Mouse (Mus musculus): Measurements from ENCODE around the gene Tekt4.

The Tekt4 gene

GRCm38 (mm10) chr17:25480820-25481219 is 26.4 kb downstream of the Tekt4 start:
- no peak for DNase-seq

- no peak for DNase-seq
Observed at GRCm38 (mm10) chr17:25482092-25482491, 27.7 kb downstream of the Tekt4 start.

- DNase-seq = no peak
Observed at GRCm38 (mm10) chr17:25497013-25497412, 42.6 kb downstream of the Tekt4 start, which contains the start of gene Sstr5. Gene Sstr5, minus strand, starts transcription at chr17:25497288.

- no peak for DNase-seq
Observed at GRCm38 (mm10) chr17:25502599-25502998, 48.2 kb downstream of the Tekt4 start.

- DNase-seq = peak; percentile 27
Observed at GRCm38 (mm10) chr17:25507799-25508198, 53.4 kb downstream of the Tekt4 start.

- DNase-seq = peak; percentile 25
Observed at GRCm38 (mm10) chr17:25508860-25509577, 54.6 kb downstream of the Tekt4 start.

- DNase-seq = no peak
Observed at GRCm38 (mm10) chr17:25510074-25510830, 55.8 kb downstream of the Tekt4 start.

GRCm38 (mm10) chr17:25511876-25512275 is 57.5 kb downstream of the Tekt4 start:
- no peak for DNase-seq

- no peak for DNase-seq
Observed at GRCm38 (mm10) chr17:25514055-25514454, 59.6 kb downstream of the Tekt4 start.

GRCm38 (mm10) chr17:25516315-25516714 is 61.9 kb downstream of the Tekt4 start:
- DNase-seq = no peak

- DNase-seq = peak; percentile 46
Observed at GRCm38 (mm10) chr17:25518144-25518543, 63.7 kb downstream of the Tekt4 start.

GRCm38 (mm10) chr17:25519511-25519910 is 65.1 kb downstream of the Tekt4 start:
- peak; percentile 27 for DNase-seq

GRCm38 (mm10) chr17:25520492-25520891 is 66.1 kb downstream of the Tekt4 start:
- DNase-seq = no peak

- no peak for DNase-seq
Observed at GRCm38 (mm10) chr17:25522080-25522479, 67.7 kb downstream of the Tekt4 start.
